Mouse (Mus musculus) heart, embryonic 16.5 days (tissue): ENCODE measurements around the gene Grin2b. TPM values are rescaled to one million over a fixed set of nuclear protein-coding genes. Genes with fewer than 3 reads are reported as not detected.
"Not testable (repeated sequence)": the region's sequence is repeated elsewhere in the genome, so short reads cannot be mapped to it uniquely, and the experiment has no call there.

Experiments used
- ATAC-seq: fragments of 200-750 bp; cut with Nextera tagmentation; replicated peaks from 2 replicates; pipeline ENCODE4 v1.8.0; 2017; ENCODE audit warnings: moderate number of reproducible peaks; ENCODE audit not compliant: insufficient read depth, low FRiP score; ENCODE audit errors: extremely low read depth
- H3K27ac ChIP-seq: fragments of 300-500 bp; sonication (generic); 2 replicates; pipeline ENCODE4 v1.5.1; 2014; ENCODE audit warnings: mild to moderate bottlenecking, low read length, control low read depth, moderate library complexity
- H3K27me3 ChIP-seq: fragments of 300-500 bp; sonication (generic); 2 replicates; pipeline ENCODE4 v1.6.1; 2014; ENCODE audit warnings: low read length, mixed read lengths; ENCODE audit not compliant: control insufficient read depth, insufficient read depth
- H3K36me3 ChIP-seq: fragments of 300-500 bp; sonication (generic); 2 replicates; pipeline ENCODE4 v1.6.1; 2014; ENCODE audit not compliant: control insufficient read depth, insufficient read depth
- H3K4me1 ChIP-seq: fragments of 300-500 bp; sonication (generic); 2 replicates; pipeline ENCODE4 v1.6.1; 2014; ENCODE audit warnings: low read length, mixed read lengths; ENCODE audit not compliant: control insufficient read depth, insufficient read depth
- H3K4me2 ChIP-seq: fragments of 300-500 bp; sonication (generic); 2 replicates; pipeline ENCODE4 v1.6.1; 2014; ENCODE audit warnings: low read depth, mild to moderate bottlenecking, control low read depth, low read length
- H3K4me3 ChIP-seq: fragments of 300-500 bp; sonication (generic); 2 replicates; pipeline ENCODE4 v1.5.1; 2014; ENCODE audit warnings: mild to moderate bottlenecking, control low read depth, low read length
- H3K9ac ChIP-seq: fragments of 300-500 bp; sonication (generic); 2 replicates; pipeline ENCODE4 v1.6.1; 2014; ENCODE audit warnings: low read length, control low read depth
- H3K9me3 ChIP-seq: fragments of 300-500 bp; sonication (generic); replicated peaks from 2 replicates; pipeline ENCODE4 v1.6.1; 2016; ENCODE audit warnings: low read length; ENCODE audit not compliant: control insufficient read depth
- WGBS: fragments of 180-500 bp; shearing (Covaris S2); extraction: QIAGEN DNeasy Blood & Tissue Kit; methylation state at CpG from one replicate; pipeline ENCODE4 v1.1.7; 2014; 5-methylcytosine and 5-hydroxymethylcytosine counted together
- polyA plus RNA-seq: library from polyadenylated mRNA; unstranded; fragments of >200 nt; fragmentation: Nextera tagmentation; extraction: Ambion mirVana; gene quantifications from 2 replicates; pipeline ENCODE4 v1.2.1, GENCODE M21; 2015

Gene Grin2b
- polyA plus RNA-seq, 1 experiment from 2014 or later, result under 0.01 TPM

DNA sequence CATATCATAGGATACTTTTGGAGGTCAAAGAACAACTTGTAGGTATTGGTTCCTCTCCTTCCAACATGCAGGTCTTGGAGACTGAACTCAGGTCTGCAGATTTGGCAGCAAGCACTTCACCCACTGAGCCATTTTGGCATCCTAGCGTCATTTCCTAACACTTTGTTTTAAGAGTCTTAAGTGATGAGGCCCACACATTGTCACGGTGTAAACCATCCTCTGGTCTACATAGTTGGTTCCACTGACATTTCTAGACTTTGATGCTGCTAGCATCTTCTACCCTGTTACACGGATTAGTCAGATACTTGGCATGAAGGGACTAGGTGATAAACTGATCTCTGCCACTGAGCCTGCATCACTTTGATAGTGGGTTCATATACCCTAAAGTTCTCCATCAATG is 341.3 kb downstream of the Grin2b start:
- H3K9me3 ChIP-seq, result no peaks in the 10 kb centered on the region
- H3K4me2 ChIP-seq, result no peak overlapping the region
- H3K4me1 ChIP-seq, result no peaks in the 10 kb centered on the region
- no peak overlapping the region for H3K27ac ChIP-seq
- no peak overlapping the region for H3K9ac ChIP-seq
- 69% methylated on average over 3 of the region's 3 CpGs for WGBS
- H3K36me3 ChIP-seq, result no peaks in the 10 kb centered on the region
- no peak overlapping the region for H3K4me3 ChIP-seq
- no peaks in the 10 kb centered on the region for H3K27me3 ChIP-seq
- no peak for ATAC-seq

DNA sequence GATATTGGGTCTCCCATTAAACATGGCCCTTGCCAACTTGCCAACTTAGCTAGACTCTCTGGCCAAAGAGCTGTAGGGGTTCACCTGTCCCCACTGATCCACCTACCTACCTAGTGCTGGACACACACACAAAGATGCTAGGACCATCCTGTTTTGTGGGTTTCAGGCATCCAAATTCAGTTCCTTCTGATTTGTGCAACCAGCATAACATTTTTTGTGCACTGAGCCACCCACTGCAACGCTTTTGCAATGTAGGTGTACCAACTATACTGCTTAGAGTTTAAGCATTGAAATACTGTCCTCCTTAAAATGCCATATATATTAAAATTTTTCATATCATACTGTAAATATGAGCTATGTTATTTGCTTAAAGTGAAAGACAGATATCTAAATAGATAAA is 342.3 kb downstream of the Grin2b start:
- Histone ChIP-seq H3K9me3 (no peaks in the 10 kb centered on the region), H3K4me3 (no peak overlapping the region), H3K27me3 (no peaks in the 10 kb centered on the region), H3K4me2 (no peak overlapping the region), H3K9ac (no peak overlapping the region), H3K4me1 (no peaks in the 10 kb centered on the region), H3K36me3 (no peaks in the 10 kb centered on the region), H3K27ac (no peak overlapping the region)
- no peak for ATAC-seq
- 85% methylated on average over 1 of the region's 1 CpGs for WGBS

DNA sequence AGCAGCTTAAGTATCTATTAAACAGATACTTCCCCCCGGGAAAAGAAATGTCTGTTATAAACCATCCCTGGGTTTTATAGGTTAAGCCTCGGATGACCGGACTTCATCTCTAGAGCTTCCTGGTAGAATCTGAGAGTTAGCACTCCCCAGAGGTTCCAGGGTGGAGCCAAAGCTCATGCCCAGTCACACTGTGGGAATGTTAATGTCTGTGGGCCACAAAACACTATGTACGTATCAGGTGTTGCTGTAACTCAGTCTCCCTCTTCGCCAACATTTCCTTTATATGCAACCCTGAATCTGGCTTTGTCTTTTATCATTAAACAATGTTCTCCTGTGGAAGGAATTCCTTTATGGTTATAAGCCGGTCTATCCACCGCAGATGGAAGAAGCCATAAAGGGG is 343.9 kb downstream of the Grin2b start:
- Histone ChIP-seq H3K27ac (no peak overlapping the region), H3K4me1 (no peaks in the 10 kb centered on the region), H3K9me3 (no peaks in the 10 kb centered on the region), H3K9ac (no peak overlapping the region), H3K36me3 (no peaks in the 10 kb centered on the region), H3K4me2 (no peak overlapping the region), H3K27me3 (no peaks in the 10 kb centered on the region), H3K4me3 (no peak overlapping the region)
- no peak for ATAC-seq
- 86% methylated on average over 7 of the region's 7 CpGs for WGBS

DNA sequence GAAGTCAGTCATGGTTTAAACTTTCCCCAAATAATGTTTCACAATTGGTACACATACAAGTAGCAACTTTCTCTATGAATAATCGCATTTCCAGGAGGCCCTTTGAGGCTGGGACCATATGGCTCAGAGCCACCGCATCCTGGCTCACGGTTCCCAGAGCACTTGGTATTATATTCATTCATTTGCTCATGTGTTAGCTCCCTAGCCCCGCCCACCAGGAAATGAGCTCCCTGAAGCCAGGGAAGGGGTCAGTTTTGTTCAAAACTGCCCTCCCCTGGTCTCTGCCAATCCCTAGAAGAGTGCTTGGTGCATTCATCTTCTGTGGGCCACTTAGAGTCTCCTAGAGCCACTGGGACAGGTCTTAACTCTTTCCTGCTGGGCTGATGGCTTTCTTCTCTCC is 344.3 kb downstream of the Grin2b start:
- no peak for ATAC-seq
- Histone ChIP-seq H3K27ac (no peak overlapping the region), H3K4me1 (no peaks in the 10 kb centered on the region), H3K9me3 (no peaks in the 10 kb centered on the region), H3K9ac (no peak overlapping the region), H3K4me2 (no peak overlapping the region), H3K4me3 (no peak overlapping the region), H3K27me3 (no peaks in the 10 kb centered on the region), H3K36me3 (no peaks in the 10 kb centered on the region)
- 57% methylated on average over 4 of the region's 4 CpGs for WGBS

DNA sequence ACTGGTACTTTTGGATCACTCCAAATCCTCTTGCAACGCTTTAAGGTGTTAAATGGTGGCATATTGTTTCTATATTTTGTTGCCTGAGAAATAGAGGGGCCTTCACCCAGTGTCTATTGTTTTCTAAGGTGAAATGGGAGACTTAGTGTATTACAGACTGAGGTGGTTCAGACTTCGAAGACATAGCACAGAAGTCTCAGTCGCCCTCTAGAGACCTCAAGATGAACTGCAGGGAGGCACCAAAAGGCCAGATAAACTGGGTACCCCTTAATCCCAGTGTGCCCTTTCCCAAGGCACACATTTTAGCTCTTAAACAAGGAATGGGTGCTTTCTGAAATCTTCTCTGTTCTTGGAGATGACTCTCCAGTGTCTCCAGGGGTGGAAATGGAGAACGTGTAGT is 345.4 kb downstream of the Grin2b start:
- 15% methylated on average over 4 of the region's 4 CpGs for WGBS
- no peak overlapping the region for H3K4me2 ChIP-seq

DNA sequence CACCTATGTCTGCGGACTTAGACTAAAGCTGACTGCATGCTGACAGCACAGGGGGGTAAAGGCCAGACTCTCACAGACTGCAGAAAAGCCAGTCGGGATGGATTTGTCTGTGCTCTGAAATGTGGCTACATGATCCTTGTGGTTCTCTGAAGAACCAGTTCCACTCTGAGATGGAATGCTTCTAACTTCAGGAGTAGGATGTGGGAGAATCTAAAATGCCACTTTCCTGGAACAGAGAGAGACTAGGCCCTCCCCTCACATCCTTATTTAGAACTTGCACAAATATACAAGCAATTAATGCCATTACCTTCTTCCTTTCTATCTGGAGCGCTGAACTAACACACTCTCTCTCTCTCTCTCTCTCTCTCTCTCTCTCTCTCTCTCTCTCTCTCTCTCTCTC is 346.0 kb downstream of the Grin2b start:
- 79% methylated on average over 3 of the region's 3 CpGs for WGBS
- no peak for ATAC-seq
- H3K4me2 ChIP-seq, result no peak overlapping the region
- no peaks in the 10 kb centered on the region for H3K36me3 ChIP-seq
- H3K27me3 ChIP-seq, result no peaks in the 10 kb centered on the region
- H3K27ac ChIP-seq, result no peak overlapping the region
- no peak overlapping the region for H3K9ac ChIP-seq
- H3K4me3 ChIP-seq, result no peak overlapping the region
- no peaks in the 10 kb centered on the region for H3K9me3 ChIP-seq
- H3K4me1 ChIP-seq, result no peaks in the 10 kb centered on the region

More for the DNA sequence above, 345.4 kb downstream of the Grin2b start:
- no peaks in the 10 kb centered on the region for H3K36me3 ChIP-seq
- H3K9ac ChIP-seq, result no peak overlapping the region
- no peak overlapping the region for H3K4me3 ChIP-seq
- no peaks in the 10 kb centered on the region for H3K9me3 ChIP-seq
- H3K27ac ChIP-seq, result no peak overlapping the region
- H3K4me1 ChIP-seq, result no peaks in the 10 kb centered on the region
- H3K27me3 ChIP-seq, result no peaks in the 10 kb centered on the region
- ATAC-seq, result no peak

DNA sequence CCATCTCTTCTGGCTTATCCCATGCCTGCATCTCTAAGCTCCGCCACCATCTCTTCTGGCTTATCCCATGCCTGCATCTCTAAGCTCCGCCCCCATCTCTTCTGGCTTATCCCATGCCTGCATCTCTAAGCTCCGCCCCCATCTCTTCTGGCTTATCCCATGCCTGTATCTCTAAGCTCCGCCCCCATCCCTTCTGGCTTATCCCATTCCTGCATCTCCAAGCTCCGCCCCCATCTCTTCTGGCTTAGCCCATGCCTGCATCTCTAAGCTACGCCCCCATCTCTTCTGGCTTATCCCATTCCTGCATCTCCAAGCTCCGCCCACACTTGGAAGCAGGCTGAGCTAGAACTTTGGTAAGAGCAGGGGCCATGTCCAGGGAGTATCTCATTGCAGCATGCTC is 346.5 kb downstream of the Grin2b start:
- H3K4me1 ChIP-seq, H3K4me3 ChIP-seq, H3K27ac ChIP-seq, ATAC-seq, H3K9me3 ChIP-seq, H3K4me2 ChIP-seq, H3K36me3 ChIP-seq, H3K9ac ChIP-seq, H3K27me3 ChIP-seq: not testable (repeated sequence)
- 93% methylated on average over 7 of the region's 7 CpGs for whole genome bisulfite sequencing

DNA sequence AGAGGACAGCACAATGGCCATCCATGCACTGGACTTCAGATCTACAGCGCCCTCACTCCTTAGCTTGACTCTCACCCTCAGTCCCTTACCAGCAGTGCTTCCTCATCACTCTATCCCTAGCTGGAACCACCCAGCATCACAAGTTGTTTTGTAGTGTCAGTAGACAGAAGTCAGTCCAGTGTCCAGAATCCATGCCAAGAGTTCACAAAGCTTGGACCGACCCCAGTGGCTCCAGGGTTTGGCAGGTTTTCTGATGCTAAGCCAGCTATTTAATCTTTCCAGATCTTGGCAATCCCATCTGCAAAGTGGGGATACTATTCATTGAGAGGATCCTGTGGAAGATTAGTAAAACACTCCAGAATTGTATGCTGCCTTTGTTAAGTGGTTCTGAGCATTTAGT is 355.9 kb downstream of the Grin2b start:
- Histone ChIP-seq H3K27me3 (no peaks in the 10 kb centered on the region), H3K9ac (no peak overlapping the region), H3K4me3 (no peak overlapping the region), H3K36me3 (no peaks in the 10 kb centered on the region), H3K9me3 (no peaks in the 10 kb centered on the region), H3K4me1 (no peaks in the 10 kb centered on the region), H3K27ac (no peak overlapping the region), H3K4me2 (no peak overlapping the region)
- no peak for ATAC-seq
- 86% methylated on average over 2 of the region's 2 CpGs for WGBS

DNA sequence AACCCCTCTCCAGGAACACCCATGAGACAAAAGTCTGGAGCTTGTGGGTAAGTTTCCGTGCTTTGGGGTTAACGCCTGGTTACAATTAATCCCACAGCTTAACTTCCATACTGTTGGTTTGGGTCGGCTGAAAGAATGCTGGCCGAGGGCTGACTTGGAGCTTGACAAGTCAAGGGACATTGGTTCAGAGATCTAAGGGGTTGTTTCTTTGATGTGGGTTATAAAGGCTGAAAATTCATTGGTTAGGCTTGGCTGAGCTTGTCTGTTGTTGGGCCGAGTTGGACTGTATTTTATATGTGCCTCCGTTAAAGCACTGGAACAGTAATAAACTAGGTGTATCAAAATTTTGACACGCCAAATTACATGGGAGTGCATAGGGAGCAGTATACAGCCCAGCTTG is 359.6 kb downstream of the Grin2b start:
- no peak overlapping the region for H3K9ac ChIP-seq
- WGBS, result 77% methylated on average over 7 of the region's 7 CpGs
- ATAC-seq, result no peak
- no peak overlapping the region for H3K27ac ChIP-seq
- no peaks in the 10 kb centered on the region for H3K36me3 ChIP-seq
- no peaks in the 10 kb centered on the region for H3K9me3 ChIP-seq
- H3K27me3 ChIP-seq, result no peaks in the 10 kb centered on the region
- H3K4me2 ChIP-seq, result no peak overlapping the region
- no peak overlapping the region for H3K4me3 ChIP-seq
- H3K4me1 ChIP-seq, result no peaks in the 10 kb centered on the region

DNA sequence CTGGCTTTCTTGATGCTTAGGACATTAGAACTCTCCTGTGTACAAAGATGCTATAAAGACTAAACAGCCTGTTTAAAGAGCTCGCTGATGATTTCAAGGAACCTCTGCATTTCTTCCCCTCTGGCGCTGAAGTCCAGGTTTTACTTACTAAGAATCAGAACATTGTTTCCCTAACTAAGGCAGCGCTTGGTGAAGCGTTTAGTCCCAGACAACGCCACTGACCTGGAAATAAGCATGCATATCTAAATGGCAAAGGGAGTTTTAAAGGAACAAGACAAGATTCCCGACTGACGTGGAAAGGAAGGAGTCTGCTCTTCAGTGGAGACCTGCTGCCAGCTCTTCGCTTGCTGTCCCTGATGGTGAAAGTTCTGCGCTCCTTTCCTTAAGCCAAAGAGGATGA is 367.9 kb downstream of the Grin2b start:
- H3K36me3 ChIP-seq, result no peaks in the 10 kb centered on the region

More for the DNA sequence above, 367.9 kb downstream of the Grin2b start:
- ATAC-seq, result no peak
- H3K9me3 ChIP-seq, result no peaks in the 10 kb centered on the region
- H3K27me3 ChIP-seq, result no peaks in the 10 kb centered on the region
- no peak overlapping the region for H3K4me3 ChIP-seq
- no peak overlapping the region for H3K4me2 ChIP-seq
- no peaks in the 10 kb centered on the region for H3K4me1 ChIP-seq
- H3K9ac ChIP-seq, result no peak overlapping the region
- no peak overlapping the region for H3K27ac ChIP-seq
- WGBS, result 83% methylated on average over 9 of the region's 9 CpGs
